Mouse (Mus musculus) hindbrain, embryonic 16.5 days (tissue): ENCODE measurements around the gene Ugt2a1. TPM values are rescaled to one million over a fixed set of nuclear protein-coding genes. Genes with fewer than 3 reads are reported as not detected.
"Not testable (repeated sequence)": the region's sequence is repeated elsewhere in the genome, so short reads cannot be mapped to it uniquely, and the experiment has no call there.

Source experiments
- ATAC-seq: fragments of 200-750 bp; cut with Nextera tagmentation; 2 replicates; pipeline ENCODE4 v1.8.0; 2017; ENCODE audit warnings: moderate TSS enrichment, moderate library complexity
- H3K27ac ChIP-seq: fragments of 300-500 bp; sonication (generic); 2 replicates; pipeline ENCODE4 v1.5.1; 2014; ENCODE audit warnings: low read depth, mild to moderate bottlenecking, control low read depth, low read length, moderate library complexity
- H3K27me3 ChIP-seq: fragments of 300-500 bp; sonication (generic); replicated peaks from 2 replicates; pipeline ENCODE4 v1.6.1; 2014; ENCODE audit warnings: low read length; ENCODE audit not compliant: control insufficient read depth, insufficient read depth
- H3K36me3 ChIP-seq: fragments of 300-500 bp; sonication (generic); 2 replicates; pipeline ENCODE4 v1.6.1; 2014; ENCODE audit warnings: mild to moderate bottlenecking, low read length, moderate library complexity, mixed read lengths; ENCODE audit not compliant: control insufficient read depth, insufficient read depth
- H3K4me1 ChIP-seq: fragments of 300-500 bp; sonication (generic); 2 replicates; pipeline ENCODE4 v1.6.1; 2014; ENCODE audit warnings: low read depth, low read length; ENCODE audit not compliant: control insufficient read depth, insufficient read depth
- H3K4me2 ChIP-seq: fragments of 300-500 bp; sonication (generic); 2 replicates; pipeline ENCODE4 v1.6.1; 2014; ENCODE audit warnings: mild to moderate bottlenecking, low read length, control low read depth, moderate library complexity
- H3K4me3 ChIP-seq: fragments of 300-500 bp; sonication (generic); 2 replicates; pipeline ENCODE4 v1.5.1; 2014; ENCODE audit warnings: mild to moderate bottlenecking, low read length, control low read depth, moderate library complexity
- H3K9ac ChIP-seq: fragments of 300-500 bp; sonication (generic); 2 replicates; pipeline ENCODE4 v1.6.1; 2014; ENCODE audit warnings: low read depth, mild to moderate bottlenecking, control low read depth, low read length, moderate library complexity
- H3K9me3 ChIP-seq: fragments of 300-500 bp; sonication (generic); 2 replicates; pipeline ENCODE4 v1.6.1; 2014; ENCODE audit warnings: mild to moderate bottlenecking, low read length, moderate library complexity; ENCODE audit not compliant: control insufficient read depth
- WGBS: fragments of 180-500 bp; shearing (Covaris S2); extraction: QIAGEN DNeasy Blood & Tissue Kit; methylation state at CpG from one replicate; pipeline ENCODE4 v1.1.7; 2014; 5-methylcytosine and 5-hydroxymethylcytosine counted together
- polyA plus RNA-seq: library from polyadenylated mRNA; unstranded; fragments of >200 nt; fragmentation: Nextera tagmentation; extraction: Ambion mirVana; gene quantifications from 2 replicates; pipeline ENCODE4 v1.2.1, GENCODE M21; 2015

Ugt2a1 gene
- polyA plus RNA-seq, 1 experiment from 2014 or later: not detected

DNA sequence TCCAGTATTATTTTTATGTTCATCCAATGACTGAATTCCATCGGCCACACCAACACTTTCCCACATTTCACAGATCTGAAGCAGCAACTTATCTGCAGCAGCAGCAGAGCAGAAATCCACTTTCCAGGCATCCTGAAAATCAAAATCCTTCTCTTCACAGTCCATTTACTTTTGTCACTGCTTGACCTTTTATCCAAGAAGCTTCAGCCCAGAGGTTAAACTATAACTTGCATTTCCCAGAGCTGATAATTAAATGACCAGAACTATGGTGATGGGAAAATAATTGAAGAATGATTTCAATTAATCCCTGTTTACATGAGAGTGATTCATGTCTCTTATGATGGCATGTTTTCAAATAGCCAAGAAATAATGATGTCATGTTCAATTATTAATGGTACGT is 66.6 kb downstream of the Ugt2a1 start, which contains the start of gene Ugt2b38:
TSS of gene Ugt2b38 (minus strand) at position 163 of the 400 bp plus-strand sequence.
- H3K4me2 ChIP-seq, H3K4me1 ChIP-seq, H3K27ac ChIP-seq, ATAC-seq, H3K36me3 ChIP-seq, H3K9me3 ChIP-seq, H3K4me3 ChIP-seq, H3K9ac ChIP-seq, H3K27me3 ChIP-seq: not testable (repeated sequence)
- WGBS: 89% methylated on average over 1 of the region's 2 CpGs

Other genes starting within 250 kb of the Ugt2a1 start
- gene Ugt2b37, start 236.1 kb downstream of the Ugt2a1 start, polyA plus RNA-seq: not detected in 2 replicates
- not detected in 2 replicates for gene Ugt2a3, start 153.7 kb downstream of the Ugt2a1 start, polyA plus RNA-seq
- not detected in 2 replicates for gene Ugt2b38, start 66.7 kb downstream of the Ugt2a1 start, polyA plus RNA-seq
- 0.16 TPM in 1 of 2 replicates, not detected in the other for gene Ugt2a2, start 8.6 kb downstream of the Ugt2a1 start, polyA plus RNA-seq
- not detected in 2 replicates for gene Gm43638, start 4.1 kb downstream of the Ugt2a1 start, polyA plus RNA-seq
- not detected in 2 replicates for gene Sult1b1, start 47.3 kb upstream of the Ugt2a1 start, polyA plus RNA-seq
- gene Sult1d1, start 78.2 kb upstream of the Ugt2a1 start, polyA plus RNA-seq: not detected in 2 replicates
- not detected in 2 replicates for gene Sult1e1, start 100.7 kb upstream of the Ugt2a1 start, polyA plus RNA-seq
- gene Csn1s1, start 175.3 kb upstream of the Ugt2a1 start, polyA plus RNA-seq: not detected in 2 replicates
- gene Csn2, start 208.8 kb upstream of the Ugt2a1 start, polyA plus RNA-seq: not detected in 2 replicates